Mouse (Mus musculus) layer of hippocampus, postnatal 36 days (tissue): ENCODE measurements at regions not wholly inside any gene's neighbourhood (a gene's known extent, or its start where the extent isn't known, plus 50 kb on each side); places are given as distances from the start of the nearest gene placed in this dataset.
A peak's percentile ranks its signal among the peaks of the same experiment; 100 is the strongest.
"Not testable (repeated sequence)": the region's sequence is repeated elsewhere in the genome, so short reads cannot be mapped to it uniquely, and the experiment has no call there.

Experiments used
- DNase-seq, 2 experiments: peaks; one replicate each; pipeline ENCODE4 v3.0.0; 2022

DNA sequence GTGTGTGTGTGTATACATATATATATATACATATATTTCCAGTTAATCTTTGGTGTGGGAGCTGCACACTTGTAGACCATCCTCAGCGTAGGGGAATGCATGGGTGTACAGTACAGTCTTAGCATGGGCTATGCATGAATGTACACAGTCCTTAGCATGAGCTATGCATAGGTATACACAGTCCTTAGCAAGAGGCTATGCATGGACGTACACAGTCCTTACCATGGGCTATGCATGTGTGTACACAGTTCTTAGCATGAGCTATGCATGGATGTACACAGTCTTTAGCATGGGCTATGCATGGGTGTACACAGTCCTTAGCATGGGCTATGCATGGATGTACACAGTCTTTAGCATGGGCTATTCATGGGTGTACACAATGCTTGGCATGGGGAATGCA is 70.5 kb downstream of the Rchy1 start:
- DNase-seq = no peak

DNA sequence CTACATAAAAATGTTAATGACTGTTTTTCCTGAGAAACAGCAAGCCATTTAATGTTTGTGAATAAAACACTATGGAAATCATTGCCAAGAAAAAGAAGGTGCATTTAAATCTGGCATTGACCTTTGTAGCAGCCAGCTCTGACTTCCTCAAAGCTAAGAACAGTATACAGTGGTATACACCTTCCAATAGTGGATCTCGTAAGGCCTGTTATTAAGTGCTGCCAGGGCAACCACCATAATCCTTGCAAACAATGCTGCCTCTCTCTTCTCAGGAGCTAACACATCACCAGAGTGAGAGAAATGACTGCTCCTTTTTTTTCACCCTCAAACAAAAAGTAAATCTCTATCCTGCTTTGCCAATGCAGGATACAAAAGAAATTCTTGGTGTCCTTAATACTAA is 81.1 kb downstream of the Rchy1 start:
- DNase-seq = no peak

DNA sequence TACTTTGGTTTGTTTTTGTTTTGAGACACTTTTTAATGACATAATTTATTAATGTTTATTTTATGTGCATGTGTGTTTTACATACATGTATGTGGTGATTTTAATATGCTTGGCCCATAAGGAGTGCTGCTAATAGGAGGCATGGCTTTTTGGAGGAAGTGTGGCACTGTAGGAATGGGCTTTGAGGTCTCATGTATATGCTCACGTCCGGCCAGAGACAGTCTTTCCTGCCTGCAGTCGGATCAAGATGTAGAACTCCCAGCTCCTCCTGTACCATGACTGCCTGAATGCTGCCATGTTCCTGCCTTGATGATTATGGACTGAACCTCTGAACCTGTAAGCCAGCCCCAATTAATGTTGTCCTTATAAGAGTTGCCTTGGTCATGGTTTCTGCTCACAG is 82.6 kb downstream of the Rchy1 start:
- DNase-seq = no peak

DNA sequence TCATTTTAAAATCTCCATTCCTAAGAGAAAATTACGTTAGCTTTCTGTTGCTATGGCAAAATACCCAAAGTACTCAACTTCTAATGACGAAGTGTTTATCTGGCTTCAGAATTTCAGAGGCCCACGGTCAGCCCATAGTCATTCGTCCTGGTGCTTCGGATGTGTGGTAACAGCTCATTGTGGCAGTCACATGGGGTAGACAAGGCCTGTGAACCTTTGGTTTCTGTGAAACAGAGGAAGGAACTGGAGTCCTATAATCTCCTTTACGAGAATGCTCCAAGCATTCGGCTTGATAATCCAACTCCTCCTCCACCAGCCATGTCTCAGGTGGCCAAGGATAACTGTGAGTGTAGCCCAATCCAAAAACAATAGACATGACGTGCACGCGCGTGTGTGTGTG is 84.2 kb downstream of the Rchy1 start:
- DNase-seq = no peak

DNA sequence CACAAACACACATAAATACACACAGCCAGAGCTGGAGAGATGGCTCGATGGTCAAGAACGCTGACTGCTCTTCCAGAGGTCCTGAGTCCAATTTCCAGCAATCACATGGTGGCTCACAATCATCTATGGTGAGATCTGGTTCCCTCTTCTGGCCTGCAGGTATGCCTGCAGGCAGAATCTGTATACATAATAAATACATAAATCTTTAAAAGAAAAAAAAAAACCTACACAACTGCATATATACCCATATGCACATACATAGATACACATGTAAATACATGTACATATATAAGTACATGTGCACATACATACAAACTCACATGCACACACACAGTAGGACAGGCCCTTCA is 86.2 kb downstream of the Rchy1 start:
- no peak for DNase-seq

DNA sequence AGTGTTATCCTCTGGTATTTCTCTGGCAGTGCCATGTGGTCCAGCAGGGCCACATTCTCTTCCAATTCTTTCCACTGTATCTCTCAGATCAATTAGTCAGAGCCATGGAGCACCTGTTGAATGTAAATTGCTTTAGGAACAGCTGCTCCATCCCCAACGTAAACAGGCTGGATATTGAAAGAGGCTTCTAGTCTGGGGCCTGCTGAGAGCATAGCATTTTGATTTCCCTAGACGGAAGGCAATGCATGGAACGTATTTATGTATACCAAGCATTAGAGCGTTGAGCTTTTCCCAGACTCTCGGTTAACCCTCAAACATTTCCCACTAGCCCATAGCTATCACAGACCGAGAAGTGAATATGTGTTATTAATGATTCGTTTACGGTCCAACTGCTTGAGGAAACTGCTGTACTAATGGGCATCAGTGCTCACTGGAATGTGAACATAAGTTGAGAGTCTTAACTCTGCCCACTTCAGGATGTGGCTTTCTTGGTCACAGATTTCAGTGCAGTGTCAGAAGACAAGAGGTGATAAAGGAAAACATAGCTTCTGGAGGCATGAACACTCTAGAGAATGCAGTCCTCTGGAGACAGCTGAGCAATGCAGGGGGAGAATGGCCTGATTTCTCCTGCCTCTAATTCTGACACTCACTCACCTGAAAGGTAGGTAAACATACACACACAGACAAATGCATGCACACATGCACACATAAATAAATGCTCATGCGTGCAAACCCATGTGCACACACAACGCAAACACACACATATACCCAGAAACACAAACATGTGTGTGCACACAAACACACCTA is 86.8 kb downstream of the Rchy1 start:
- no peak for DNase-seq

DNA sequence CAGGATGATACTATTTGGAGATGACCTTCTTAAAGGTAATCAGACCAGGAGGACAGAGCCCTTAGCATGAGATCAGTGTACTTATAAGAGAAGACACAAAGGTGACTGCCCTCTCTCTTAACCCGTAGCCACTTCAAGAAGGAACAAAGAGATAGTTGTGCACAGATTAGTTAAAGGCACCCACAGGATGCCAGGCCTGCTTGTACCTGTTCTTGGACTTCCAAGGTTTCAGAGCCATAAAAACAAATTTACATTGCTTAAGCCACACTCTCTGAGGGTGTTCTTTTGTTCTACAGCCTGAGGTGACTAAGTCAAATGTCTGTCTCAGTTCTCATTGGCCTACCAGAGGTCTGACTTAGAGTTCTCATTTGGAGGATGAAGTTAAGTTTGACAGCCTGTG is 90.1 kb downstream of the Rchy1 start:
- DNase-seq = no peak

DNA sequence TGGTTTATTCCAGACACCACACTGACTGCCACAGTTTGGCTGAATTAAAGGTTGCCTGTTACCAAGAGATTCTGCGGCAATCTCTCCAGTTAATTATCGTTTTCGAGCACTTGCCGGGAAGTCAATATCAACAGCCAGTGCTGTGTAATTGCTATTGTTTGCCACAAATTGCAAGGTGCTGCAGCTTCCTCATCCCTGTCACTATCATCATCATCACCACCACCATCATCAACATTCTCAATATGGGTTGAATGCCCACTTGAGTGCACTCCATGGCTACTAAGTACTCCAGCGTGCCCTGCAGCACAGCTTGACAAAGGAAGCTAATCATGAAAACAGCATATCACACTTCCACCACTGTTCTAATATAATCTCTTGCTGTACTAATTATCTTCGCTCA is 93.1 kb downstream of the Rchy1 start:
- no peak for DNase-seq

DNA sequence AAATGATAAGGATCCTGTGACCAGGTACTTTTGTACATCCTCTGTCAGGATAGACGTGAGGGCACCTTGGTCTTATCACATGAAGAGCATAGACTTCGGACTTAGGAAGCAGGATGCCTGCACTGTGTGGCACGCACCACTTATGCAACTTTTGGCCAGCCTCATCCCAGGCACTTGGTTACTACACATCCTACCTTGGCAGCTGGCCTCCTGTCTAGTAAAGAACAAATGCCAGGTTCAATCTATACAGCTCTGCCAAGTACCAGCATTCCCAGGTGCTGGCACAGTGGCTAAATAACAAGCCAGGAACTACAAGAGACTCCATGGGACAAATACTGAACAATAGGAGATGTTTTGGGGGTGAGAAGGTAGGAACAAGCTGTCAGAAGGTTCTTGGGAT is 96.7 kb downstream of the Rchy1 start:
- DNase-seq = no peak

DNA sequence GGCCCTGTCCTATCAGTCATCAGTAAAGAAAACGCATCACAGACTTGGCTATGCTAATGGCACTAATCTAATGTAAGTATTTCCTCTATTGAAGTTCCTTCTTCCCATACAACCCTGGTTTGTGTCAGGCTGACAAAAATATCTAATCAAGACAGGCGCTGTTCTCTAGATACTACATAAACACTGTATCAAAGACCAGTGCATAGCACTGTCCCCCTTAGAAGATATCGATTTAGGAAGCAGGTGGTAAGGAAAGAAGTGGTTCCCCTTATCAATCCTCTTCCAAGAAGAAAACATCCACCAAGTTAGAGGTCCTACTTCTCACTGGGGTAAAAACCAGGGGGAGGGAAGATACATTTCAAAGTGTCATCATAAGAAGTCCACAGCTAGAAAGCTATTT is 97.5 kb downstream of the Rchy1 start:
- no peak for DNase-seq

DNA sequence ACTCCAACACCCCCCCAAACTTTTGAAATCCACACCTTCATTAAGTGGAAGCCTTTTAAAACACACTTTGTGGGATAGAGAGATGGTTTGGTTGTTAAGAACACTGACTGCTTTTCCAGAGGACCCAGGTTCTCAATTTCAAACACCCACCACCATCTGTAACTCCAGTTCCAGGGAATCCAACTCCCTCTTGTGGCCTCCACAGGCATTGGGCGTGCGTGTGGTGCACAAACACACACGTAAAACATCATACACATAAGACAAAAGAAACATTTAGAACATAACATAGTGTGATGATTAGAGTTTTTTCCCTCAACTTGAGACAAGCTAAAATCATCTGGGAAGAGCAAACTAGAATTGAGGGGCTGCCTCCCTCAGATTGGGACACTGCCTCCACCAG is 100.0 kb downstream of the Rchy1 start:
- DNase-seq = no peak

DNA sequence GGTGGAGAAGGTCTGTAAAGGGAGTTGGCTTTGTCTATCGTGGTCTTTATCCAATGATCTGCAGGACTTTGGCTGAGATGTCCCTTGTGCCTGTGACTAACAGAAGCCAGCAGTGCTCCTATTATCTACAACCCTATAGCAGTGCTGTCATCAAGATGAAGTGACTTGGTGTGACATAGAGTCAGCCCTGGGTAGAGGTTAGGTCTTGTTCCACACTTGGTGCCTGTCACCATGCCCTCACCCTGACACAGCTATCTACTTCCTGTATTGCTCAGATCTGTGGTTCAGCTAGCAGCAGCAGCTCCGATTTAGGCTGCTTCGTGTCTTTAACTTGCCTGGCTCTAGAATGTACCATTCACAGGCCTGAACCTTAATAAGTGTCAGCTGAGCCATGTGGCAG is 100.6 kb downstream of the Rchy1 start:
- DNase-seq = no peak

DNA sequence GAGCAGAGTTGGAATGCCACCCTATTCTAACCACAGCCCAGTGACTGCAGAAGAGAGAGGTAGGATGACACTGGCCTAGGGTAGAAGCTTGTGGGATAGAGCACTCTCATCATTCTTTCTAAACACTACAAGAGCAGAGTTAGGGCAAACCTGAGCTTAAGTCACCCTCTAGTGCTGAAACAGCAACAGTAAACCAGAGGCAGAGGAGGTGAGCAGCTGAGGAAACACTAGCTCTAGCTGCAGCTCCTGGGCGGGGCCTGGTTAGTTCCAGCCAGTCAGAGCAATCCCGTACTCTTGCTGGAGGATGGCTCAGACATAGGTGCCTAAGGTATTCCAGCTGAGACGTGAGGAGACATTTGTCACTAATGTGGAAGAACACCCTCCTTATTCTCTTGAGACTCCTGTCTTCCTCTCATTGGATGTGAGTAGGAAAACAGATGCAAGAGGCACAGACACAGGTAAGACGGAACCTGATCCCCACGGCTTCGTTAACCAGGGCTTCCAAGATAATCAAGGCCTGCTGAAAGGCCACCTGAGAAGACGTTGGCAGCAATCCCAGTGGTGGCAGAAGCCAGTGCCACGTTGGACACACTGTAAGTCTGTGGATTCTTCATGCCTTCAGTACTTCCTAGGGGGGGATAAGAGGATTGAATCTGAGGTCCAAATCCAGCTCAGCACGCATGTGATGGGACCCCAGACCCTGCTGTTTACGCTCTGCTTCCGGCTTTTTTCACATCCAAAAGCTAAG is 101.3 kb downstream of the Rchy1 start:
- no peak for DNase-seq

DNA sequence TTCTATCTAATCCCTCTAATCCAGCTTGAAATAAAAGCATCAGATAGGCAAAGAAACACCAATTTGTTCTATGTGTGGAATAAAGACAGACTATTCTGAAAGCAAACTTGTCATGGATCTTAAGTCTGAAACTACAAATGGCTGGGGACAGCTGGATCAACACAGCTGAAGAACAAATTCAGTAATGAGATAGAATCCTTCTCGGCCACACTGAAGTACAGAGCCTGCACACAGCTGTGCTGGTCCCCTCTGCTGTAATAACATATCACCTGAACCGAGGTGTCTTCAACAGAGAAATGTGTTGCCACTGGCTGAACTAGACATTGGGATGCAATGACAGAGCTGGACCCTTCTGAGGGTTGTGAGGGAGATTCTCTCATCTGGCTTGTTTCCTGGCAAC is 102.4 kb downstream of the Rchy1 start:
- no peak for DNase-seq

DNA sequence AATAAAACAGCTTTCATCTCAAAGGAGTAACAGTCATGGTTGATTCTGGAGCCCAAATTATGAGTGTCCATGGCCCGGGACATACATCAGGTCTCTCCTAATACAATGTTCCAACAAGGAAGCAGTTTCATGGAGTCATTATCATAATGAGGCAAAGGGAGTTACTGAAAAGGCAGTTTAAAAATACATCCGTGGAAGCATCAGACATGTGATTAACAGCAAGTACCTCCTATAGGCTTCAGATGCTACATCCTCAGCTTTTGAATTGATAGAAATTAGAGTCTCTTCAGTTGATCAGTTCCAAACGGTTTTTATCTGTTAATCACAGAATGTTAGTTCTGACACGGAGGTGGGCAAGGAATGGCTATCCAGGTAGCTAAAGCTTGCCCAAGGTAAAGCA is 110.5 kb downstream of the Rchy1 start:
- DNase-seq = no peak

DNA sequence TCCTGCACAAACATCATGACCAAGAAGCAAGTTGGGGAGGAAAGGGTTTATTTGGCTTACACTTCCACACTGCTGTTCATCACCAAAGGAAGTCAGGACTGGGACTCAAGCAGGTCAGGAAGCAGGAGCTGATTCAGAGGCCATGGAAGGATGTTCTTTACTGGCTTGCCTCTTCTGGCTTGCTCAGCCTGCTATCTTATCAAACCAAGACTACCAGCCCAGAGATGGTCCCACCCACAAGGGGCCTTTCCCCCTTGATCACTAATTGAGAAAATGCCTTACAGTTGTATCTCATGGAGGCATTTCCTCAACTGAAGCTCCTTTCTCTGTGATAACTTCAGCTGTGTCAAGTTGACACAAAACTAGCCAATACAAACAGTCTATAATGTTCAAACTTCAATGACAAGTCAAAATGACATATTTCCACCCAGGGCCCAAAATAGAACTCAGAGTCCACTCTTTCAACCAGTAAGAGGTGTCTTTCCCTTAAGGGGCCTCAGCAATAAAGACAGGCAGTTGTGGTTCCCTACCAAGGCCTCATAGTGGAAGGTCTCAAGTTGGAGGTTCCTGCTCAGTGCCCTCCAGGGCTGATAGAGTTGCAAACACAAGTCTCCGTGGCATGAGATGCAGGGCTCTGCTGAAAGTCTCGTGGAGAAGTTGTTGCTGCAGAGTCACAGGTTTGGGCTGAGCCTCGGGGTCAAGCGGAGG is 111.9 kb downstream of the Rchy1 start:
- DNase-seq = not testable (repeated sequence)

DNA sequence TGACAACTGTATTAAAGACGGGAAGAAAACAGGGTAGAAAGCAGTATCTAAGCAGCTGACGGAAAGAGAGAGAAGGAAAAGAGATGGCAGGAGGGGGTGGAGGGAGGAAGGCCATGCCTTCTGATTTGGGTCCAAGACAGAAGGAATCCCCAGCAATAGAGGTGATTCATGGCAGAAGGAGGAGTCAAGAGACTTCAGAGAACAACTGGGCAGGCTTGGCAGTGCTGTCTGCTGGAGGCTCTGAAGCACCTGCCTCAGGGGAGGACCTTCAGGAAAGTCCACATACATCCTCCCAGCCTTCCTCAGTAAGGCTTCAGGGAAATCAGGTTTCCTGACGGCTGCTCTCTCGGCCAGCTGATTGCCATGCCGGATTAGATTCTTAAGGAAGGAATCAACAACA is 112.4 kb downstream of the Rchy1 start:
- no peak for DNase-seq

DNA sequence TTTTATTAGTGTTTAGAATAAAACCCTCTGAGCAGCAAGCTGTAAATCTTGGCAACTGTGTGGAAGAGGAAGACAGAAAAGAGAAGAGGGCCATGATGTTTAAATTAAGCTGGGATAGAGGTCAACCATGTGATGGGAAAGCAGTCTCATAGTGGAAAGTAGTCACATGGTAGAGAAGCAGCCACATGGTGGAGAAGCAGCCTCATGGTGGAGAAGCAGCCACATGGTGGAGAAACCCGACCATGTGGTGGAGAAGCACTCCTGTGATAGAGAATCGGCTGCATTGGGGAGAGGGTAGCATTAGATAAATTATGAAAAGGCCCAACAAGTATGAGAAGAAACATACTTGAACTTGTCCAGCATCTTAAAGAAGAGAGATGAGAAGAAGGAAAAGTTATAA is 113.3 kb downstream of the Rchy1 start:
- no peak for DNase-seq

DNA sequence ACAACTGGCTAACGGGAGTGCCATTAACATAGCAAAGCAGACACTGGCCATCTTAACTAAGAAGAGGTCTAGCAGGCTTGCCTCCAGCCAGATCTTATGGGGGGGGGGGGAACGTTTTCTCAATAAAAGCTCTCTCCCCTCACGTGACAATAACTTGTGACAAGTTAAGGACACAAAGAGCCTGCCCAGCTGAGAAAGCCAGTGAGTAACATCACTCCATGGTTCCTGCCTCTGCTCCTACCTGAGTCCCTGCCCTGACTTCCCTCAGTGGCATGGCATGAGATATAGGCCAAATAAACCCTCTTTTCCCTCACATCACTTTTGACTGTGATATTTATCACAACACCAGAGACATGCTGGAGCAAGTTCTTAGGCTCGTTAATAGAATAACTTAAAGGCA is 113.8 kb downstream of the Rchy1 start:
- DNase-seq = no peak

DNA sequence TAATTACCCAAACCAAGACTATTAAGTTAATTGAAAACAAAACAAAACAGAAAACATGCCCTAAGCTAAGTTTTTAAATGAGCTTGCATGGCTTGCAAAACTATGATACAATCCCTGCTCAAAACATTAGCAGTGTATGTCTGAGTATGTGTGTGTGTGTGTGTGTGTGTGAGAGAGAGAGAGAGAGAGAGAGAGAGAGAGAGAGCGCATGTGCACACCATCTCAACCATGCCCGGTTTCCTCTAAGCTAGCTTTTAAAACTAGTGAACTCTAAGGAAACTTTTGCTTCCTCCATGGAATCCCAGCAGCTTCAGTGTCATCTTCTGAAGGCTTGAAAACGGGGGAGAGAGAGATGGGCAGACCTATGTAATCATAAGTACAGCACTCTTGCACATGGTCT is 114.3 kb downstream of the Rchy1 start:
- no peak for DNase-seq

DNA sequence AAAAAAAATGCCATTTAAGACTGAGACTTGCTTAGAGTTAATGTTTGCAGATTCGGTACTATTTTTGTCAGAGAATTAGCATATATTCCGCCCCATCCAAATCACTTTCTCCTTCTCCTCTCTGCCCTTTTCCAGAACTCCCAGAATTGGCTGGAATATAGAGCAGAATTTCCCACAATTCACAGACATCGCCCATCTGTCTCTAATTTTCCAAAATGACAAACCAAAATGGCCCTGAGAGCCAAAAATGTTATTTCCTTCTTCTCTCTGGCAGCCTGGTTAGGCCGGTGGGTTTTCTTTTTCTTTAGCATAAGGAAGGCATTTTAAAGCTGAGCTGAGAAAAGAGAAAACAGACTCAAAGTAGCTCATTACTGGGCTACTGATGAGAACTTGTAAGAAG is 119.8 kb downstream of the Rchy1 start:
- DNase-seq = peak in 1 of 2 experiments; percentile 27

DNA sequence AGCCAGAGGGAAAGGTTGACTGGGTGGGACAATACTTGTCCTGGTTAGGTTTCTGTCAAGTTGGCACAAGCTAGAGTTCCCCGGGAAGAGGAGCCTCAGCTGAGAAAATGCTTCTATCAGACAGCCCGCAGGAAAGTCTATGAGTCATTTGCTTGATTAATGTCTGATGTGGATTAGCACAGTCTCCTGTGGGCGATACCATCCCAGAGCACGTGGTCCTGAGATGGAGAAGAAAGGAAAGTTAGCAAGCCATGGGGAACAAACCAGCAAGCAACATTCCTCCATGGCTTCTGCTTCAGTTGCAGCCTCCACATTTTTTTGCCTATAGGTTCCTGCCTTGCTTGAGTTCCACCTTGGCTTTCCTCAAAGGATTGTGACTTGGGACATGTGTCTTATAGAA is 121.8 kb downstream of the Rchy1 start:
- no peak for DNase-seq

DNA sequence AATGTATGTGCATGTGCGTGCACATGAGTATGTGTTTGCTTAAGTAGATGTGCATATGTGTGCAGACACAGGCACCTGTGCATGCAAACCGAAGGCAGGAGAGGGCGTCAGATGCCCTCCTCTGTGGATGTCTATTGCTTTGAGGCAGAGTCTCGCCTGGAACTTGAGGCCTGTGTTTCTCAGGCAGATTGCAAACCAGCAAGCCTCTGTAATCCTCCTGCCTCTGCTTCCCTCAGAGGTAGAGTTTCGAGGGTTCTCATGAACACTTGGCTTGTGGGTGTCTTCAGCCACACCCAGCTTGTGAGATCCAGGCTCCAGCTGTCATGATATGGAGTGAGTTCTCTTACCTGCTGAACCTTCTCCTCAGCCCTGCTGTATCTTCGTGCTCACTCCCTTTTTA is 134.4 kb downstream of the Rchy1 start:
- no peak for DNase-seq

DNA sequence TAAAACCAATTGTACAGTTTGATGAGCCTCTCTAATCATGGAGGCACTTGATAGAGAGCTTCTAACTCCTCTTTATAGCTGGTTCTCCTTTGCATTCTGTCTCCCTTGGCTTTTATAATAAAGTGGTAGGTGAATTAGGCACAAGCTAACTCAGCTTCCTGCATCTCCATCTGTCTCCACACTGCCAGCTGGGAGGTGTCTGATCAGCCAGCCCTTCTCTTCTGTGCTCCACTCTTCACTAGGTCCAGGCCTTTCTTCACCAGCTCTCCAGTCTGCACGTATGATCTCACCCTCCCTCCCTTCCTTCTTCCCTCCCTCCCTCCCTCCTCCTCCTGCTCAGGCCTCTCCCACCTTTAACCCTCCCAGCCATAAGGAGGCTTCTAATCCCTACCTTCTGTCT is 136.2 kb downstream of the Rchy1 start:
- peak; percentile 25 to 28 for DNase-seq
